Mouse (Mus musculus): ENCODE data around the gene Olfr1180.
"Not testable (repeated sequence)": the region's sequence is repeated elsewhere in the genome, so short reads cannot be mapped to it uniquely, and the experiment has no call there.

Olfr1180 gene

DNA sequence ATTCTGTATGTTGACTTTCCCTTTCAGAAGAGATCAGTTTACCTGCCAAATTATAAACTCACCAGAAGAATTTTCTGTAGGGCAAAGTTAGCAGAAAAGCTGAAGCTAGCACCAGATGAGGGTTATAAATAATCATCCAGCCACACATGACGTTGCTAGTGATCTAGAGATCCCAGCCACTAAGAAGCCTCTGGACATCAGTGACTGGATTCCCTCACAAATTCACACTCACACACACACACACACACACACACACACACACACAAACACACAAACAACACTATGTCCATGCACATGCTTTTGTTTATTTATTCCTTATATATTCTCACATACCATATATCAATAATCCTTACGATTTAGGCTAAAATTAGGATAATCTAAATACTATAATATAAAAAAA lies at the start of gene Olfr1180:
Olfr1180 (minus strand) TSS at position 101 of the 400 bp plus-strand sequence.
- DNase-seq (ENCODE audit: low read depth) = no peak

DNA sequence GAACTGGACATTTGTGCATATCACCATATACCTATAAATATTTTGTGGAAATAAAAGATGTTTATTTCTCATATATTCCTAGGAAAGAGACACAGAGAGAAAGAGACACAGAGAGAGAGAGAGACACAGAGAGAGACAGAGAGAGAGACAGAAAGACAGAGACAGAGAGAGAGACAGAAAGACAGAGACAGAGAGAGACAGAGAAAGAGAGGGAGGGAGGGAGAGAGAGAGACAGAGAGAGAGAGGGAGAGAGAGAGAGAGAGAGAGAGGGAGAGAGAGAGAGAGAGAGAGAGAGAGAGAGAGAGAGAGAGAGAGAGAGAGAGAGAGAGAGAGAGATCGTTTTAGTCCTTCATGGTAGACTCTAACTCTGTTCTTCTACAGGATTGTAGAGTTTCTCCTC lies 35.6 kb upstream of the Olfr1180 start, which contains the start of gene Olfr1183:
Olfr1183 (plus strand) TSS at position 301 of the 400 bp plus-strand sequence.
- DNase-seq (ENCODE audit: low read depth) = not testable (repeated sequence)

DNA sequence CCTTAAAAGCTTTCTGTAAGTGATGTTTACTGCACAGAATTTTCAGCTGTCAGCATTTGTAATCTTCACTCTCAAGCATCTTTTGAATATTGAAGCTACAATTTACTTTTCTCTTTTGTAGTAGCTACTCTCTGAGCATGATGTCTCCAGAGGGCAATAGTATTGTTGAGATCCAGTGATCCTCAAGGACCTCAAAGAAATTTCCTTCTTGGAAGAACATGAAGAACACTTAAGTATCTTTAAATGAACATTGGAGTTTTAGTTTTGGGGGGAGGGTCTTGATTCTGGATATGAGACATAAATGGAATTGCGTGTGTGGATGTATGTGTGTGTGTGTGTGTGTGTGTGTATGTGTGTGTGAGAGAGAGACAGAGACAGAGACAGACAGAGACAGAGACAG lies 30.1 kb upstream of the Olfr1180 start, which contains the start of gene Gm13757:
Gm13757 (minus strand) TSS at position 101 of the 400 bp plus-strand sequence.
- DNase-seq (ENCODE audit: low read depth) = no peak

DNA sequence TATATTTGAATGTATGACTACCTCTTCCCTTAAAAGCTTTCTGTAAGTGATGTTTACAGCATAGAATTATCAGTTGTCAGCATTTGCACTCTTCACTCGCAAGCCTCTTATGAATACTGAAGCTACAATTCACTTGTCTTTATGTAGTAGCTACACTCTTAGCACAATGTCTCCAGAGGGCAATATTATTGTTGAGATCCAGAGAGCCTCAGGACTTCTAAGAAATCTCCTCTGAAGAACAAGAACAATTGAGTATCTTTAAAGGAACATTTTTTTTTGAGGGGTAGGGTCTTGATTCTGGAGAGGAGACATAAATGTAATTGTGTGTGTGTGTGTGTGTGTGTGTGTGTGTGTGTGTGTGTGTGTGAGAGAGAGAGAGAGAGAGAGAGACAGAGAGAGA lies 7.1 kb upstream of the Olfr1180 start, which contains the start of gene Olfr1181:
Olfr1181 (minus strand) TSS at position 101 of the 400 bp plus-strand sequence.
- DNase-seq (ENCODE audit: low read depth) = no peak

DNA sequence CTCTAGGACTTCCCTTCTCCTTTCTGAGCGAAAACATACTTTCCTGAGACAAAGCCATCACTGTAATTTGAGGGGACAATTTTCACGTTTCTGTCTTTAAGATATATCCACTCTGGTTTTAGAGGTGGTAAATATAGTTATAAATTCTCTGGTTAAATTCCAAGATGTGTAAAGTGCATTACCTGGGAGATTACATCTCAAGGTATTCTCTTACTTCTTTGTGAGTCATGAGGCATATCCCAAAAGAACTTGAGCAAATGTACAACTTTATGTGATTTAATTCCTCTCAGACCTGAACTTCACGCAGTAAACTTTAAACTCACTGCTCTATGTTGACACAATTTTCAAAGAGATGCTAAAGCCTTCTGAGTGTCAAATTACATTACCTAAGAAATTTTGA lies 12.6 kb downstream of the Olfr1180 start, which contains the start of gene Olfr1179:
Olfr1179 (minus strand) TSS at position 101 of the 400 bp plus-strand sequence.
- no peak for DNase-seq (ENCODE audit: low read depth)

DNA sequence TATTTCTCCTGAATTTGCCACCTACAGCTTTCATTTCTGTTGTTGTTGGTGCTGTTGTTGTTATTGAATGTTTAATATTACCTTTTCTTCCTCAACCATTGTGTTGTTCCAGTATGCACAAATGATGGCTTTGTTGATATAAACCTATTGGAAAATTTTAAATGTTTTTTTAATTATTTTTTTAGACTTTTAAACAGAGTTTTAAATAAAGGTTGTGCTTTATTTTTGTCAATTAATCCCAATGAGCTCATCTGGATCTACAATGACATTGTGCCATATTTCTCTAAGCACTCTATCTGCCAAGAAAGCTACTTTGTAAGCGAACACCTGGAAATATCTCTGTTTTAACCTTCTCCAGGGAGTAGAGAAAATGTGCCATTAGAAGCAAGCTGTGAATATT lies 32.2 kb downstream of the Olfr1180 start, which contains the start of gene Olfr1178:
Olfr1178 (plus strand) TSS at position 301 of the 400 bp plus-strand sequence.
- no peak for DNase-seq (ENCODE audit: low read depth)

All from induced T-regulatory cell, adult 2 months (primary cell).